Mouse (Mus musculus) macrophage (primary cell): ENCODE results near the gene Themis. TPM values are rescaled to one million over a fixed set of nuclear protein-coding genes. Genes with fewer than 3 reads are reported as not detected.

Source experiments
- H3K27ac ChIP-seq: fragments of 350-480 bp; formaldehyde crosslinking; 2 replicates; pipeline ENCODE4 v1.9.0; 2021
- H3K36me3 ChIP-seq: fragments of 350-480 bp; formaldehyde crosslinking; 2 replicates; pipeline ENCODE4 v1.9.0; 2021; ENCODE audit errors: inconsistent target
- H3K4me3 ChIP-seq: fragments of 350-480 bp; formaldehyde crosslinking; 2 replicates; pipeline ENCODE4 v1.9.0; 2021; ENCODE audit errors: inconsistent target
- H3K79me2 ChIP-seq: fragments of 350-480 bp; formaldehyde crosslinking; 2 replicates; pipeline ENCODE4 v1.9.0; 2021; ENCODE audit errors: inconsistent target
- WGBS: methylation state at CpG from one replicate; pipeline ENCODE4 v1.1.7; 2026; ENCODE audit warnings: inconsistent platforms; ENCODE audit not compliant: missing documents; 5-methylcytosine and 5-hydroxymethylcytosine counted together
- polyA plus RNA-seq: library from polyadenylated mRNA; stranded (reverse); fragments of 250-400 nt; gene quantifications from 3 replicates; pipeline ENCODE4 v1.2.4, GENCODE M21; 2018; ENCODE audit warnings: inconsistent platforms

The Themis gene
- polyA plus RNA-seq, 1 experiment from 2014 or later: not detected

GRCm38 (mm10) chr10:28856154-28856553 is 188.0 kb downstream of the Themis start:
- Histone ChIP-seq H3K4me3 (no peak overlapping the region), H3K79me2 (no peaks in the 10 kb centered on the region), H3K27ac (no peak overlapping the region), H3K36me3 (no peaks in the 10 kb centered on the region)
- WGBS: 100% methylated on average over 2 of the region's 2 CpGs

GRCm38 (mm10) chr10:28870580-28871354 is 202.6 kb downstream of the Themis start:
- H3K79me2 ChIP-seq: no peaks in the 10 kb centered on the region
- no peak overlapping the region for H3K27ac ChIP-seq
- 98% methylated on average over 3 of the region's 4 CpGs for WGBS
- H3K4me3 ChIP-seq: no peak overlapping the region
- no peaks in the 10 kb centered on the region for H3K36me3 ChIP-seq

- Histone ChIP-seq H3K27ac (no peak overlapping the region), H3K36me3 (no peaks in the 10 kb centered on the region), H3K79me2 (no peaks in the 10 kb centered on the region), H3K4me3 (no peak overlapping the region)
- WGBS: 90% methylated on average over 4 of the region's 4 CpGs
Observed at GRCm38 (mm10) chr10:28874605-28875004, 206.4 kb downstream of the Themis start.

GRCm38 (mm10) chr10:28887643-28888042 is 219.5 kb downstream of the Themis start:
- WGBS: 20% methylated on average over 1 of the region's 1 CpGs
- Histone ChIP-seq H3K4me3 (no peak overlapping the region), H3K27ac (no peak overlapping the region), H3K79me2 (no peaks in the 10 kb centered on the region), H3K36me3 (no peaks in the 10 kb centered on the region)

- WGBS: 28% methylated on average over 2 of the region's 2 CpGs
- Histone ChIP-seq H3K36me3 (no peaks in the 10 kb centered on the region), H3K79me2 (no peaks in the 10 kb centered on the region), H3K27ac (no peak overlapping the region), H3K4me3 (no peak overlapping the region)
Observed at GRCm38 (mm10) chr10:28890886-28891285, 222.7 kb downstream of the Themis start.

GRCm38 (mm10) chr10:28898351-28898750 is 230.2 kb downstream of the Themis start:
- WGBS: 42% methylated on average over 1 of the region's 1 CpGs

More at GRCm38 (mm10) chr10:28898351-28898750, 230.2 kb downstream of the Themis start:
- Histone ChIP-seq H3K27ac (no peak overlapping the region), H3K79me2 (no peaks in the 10 kb centered on the region), H3K36me3 (no peaks in the 10 kb centered on the region), H3K4me3 (no peak overlapping the region)
